Mouse (Mus musculus): Measurements from ENCODE around the gene Fads6.

Fads6 gene

GRCm38 (mm10) chr11:115264862-115265668 lies 32.4 kb downstream of the Fads6 start:
- peak; percentile 54 for DNase-seq (ENCODE audit: low read depth, low spot score)
- Histone ChIP-seq H3K27me3 (ENCODE audit: control insufficient read depth, insufficient read depth, low read length, poor library complexity, severe bottlenecking) (0 out of 2 replicates have a peak, but pooled peaks cover 2% of the 10 kb centered on the region), H3K36me3 (ENCODE audit: control insufficient read depth, insufficient read depth, low read length, poor library complexity, severe bottlenecking) (peaks cover 7% of the 10 kb centered on the region; the same call in 1 of the 2 replicates)

GRCm38 (mm10) chr11:115264136-115264861 lies 33.2 kb downstream of the Fads6 start:
- 0 out of 2 replicates have a peak, but pooled peaks cover 2% of the 10 kb centered on the region for H3K27me3 ChIP-seq (ENCODE audit: control insufficient read depth, insufficient read depth, low read length, poor library complexity, severe bottlenecking)
- DNase-seq (ENCODE audit: low read depth, low spot score): no peak
- H3K36me3 ChIP-seq (ENCODE audit: control insufficient read depth, insufficient read depth, low read length, poor library complexity, severe bottlenecking): peaks cover 6% of the 10 kb centered on the region; the same call in 1 of the 2 replicates

- H3K27me3 ChIP-seq (ENCODE audit: control insufficient read depth, insufficient read depth, low read length, poor library complexity, severe bottlenecking): peaks cover 2% of the 10 kb centered on the region; the same call in 1 of the 2 replicates
- DNase-seq (ENCODE audit: low read depth, low spot score): no peak
- H3K36me3 ChIP-seq (ENCODE audit: control insufficient read depth, insufficient read depth, low read length, poor library complexity, severe bottlenecking): no peaks in the 10 kb centered on the region
Observed at GRCm38 (mm10) chr11:115262954-115263353, 34.5 kb downstream of the Fads6 start.

GRCm38 (mm10) chr11:115259134-115259533 lies 38.3 kb downstream of the Fads6 start:
- no peak for DNase-seq (ENCODE audit: low read depth, low spot score)
- H3K36me3 ChIP-seq (ENCODE audit: control insufficient read depth, insufficient read depth, low read length, poor library complexity, severe bottlenecking): no peaks in the 10 kb centered on the region
- no peaks in the 10 kb centered on the region; the same call in 1 of the 2 replicates for H3K27me3 ChIP-seq (ENCODE audit: control insufficient read depth, insufficient read depth, low read length, poor library complexity, severe bottlenecking)

GRCm38 (mm10) chr11:115257775-115258510 lies 39.5 kb downstream of the Fads6 start:
- no peaks in the 10 kb centered on the region for H3K36me3 ChIP-seq (ENCODE audit: control insufficient read depth, insufficient read depth, low read length, poor library complexity, severe bottlenecking)
- no peaks in the 10 kb centered on the region; the same call in 1 of the 2 replicates for H3K27me3 ChIP-seq (ENCODE audit: control insufficient read depth, insufficient read depth, low read length, poor library complexity, severe bottlenecking)
- DNase-seq (ENCODE audit: low read depth, low spot score): no peak

GRCm38 (mm10) chr11:115251258-115251657 lies 46.2 kb downstream of the Fads6 start:
- no peak for DNase-seq (ENCODE audit: low read depth, low spot score)
- no peaks in the 10 kb centered on the region for H3K36me3 ChIP-seq (ENCODE audit: control insufficient read depth, insufficient read depth, low read length, poor library complexity, severe bottlenecking)

GRCm38 (mm10) chr11:115250405-115251090 lies 46.9 kb downstream of the Fads6 start:
- H3K27me3 ChIP-seq (ENCODE audit: control insufficient read depth, insufficient read depth, low read length, poor library complexity, severe bottlenecking): no peaks in the 10 kb centered on the region
- H3K36me3 ChIP-seq (ENCODE audit: control insufficient read depth, insufficient read depth, low read length, poor library complexity, severe bottlenecking): no peaks in the 10 kb centered on the region
- DNase-seq (ENCODE audit: low read depth, low spot score): no peak

More at GRCm38 (mm10) chr11:115251258-115251657, 46.2 kb downstream of the Fads6 start:
- H3K27me3 ChIP-seq (ENCODE audit: control insufficient read depth, insufficient read depth, low read length, poor library complexity, severe bottlenecking): no peaks in the 10 kb centered on the region

- Histone ChIP-seq H3K36me3 (ENCODE audit: control insufficient read depth, insufficient read depth, low read length, poor library complexity, severe bottlenecking) (no peaks in the 10 kb centered on the region), H3K27me3 (ENCODE audit: control insufficient read depth, insufficient read depth, low read length, poor library complexity, severe bottlenecking) (no peaks in the 10 kb centered on the region)
- no peak for DNase-seq (ENCODE audit: low read depth, low spot score)
Observed at GRCm38 (mm10) chr11:115249721-115250404, 47.6 kb downstream of the Fads6 start.

- H3K36me3 ChIP-seq (ENCODE audit: control insufficient read depth, insufficient read depth, low read length, poor library complexity, severe bottlenecking): no peaks in the 10 kb centered on the region
- DNase-seq (ENCODE audit: low read depth, low spot score): no peak
- no peaks in the 10 kb centered on the region for H3K27me3 ChIP-seq (ENCODE audit: control insufficient read depth, insufficient read depth, low read length, poor library complexity, severe bottlenecking)
Observed at GRCm38 (mm10) chr11:115247945-115248344, 49.5 kb downstream of the Fads6 start.

- no peak for DNase-seq (ENCODE audit: low read depth, low spot score)
- no peaks in the 10 kb centered on the region for H3K27me3 ChIP-seq (ENCODE audit: control insufficient read depth, insufficient read depth, low read length, poor library complexity, severe bottlenecking)
- H3K36me3 ChIP-seq (ENCODE audit: control insufficient read depth, insufficient read depth, low read length, poor library complexity, severe bottlenecking): no peaks in the 10 kb centered on the region
Observed at GRCm38 (mm10) chr11:115247240-115247639, 50.2 kb downstream of the Fads6 start.

- no peak for DNase-seq (ENCODE audit: low read depth, low spot score)
- Histone ChIP-seq H3K27me3 (ENCODE audit: control insufficient read depth, insufficient read depth, low read length, poor library complexity, severe bottlenecking) (no peaks in the 10 kb centered on the region), H3K36me3 (ENCODE audit: control insufficient read depth, insufficient read depth, low read length, poor library complexity, severe bottlenecking) (no peaks in the 10 kb centered on the region)
Observed at GRCm38 (mm10) chr11:115246386-115246785, 51.1 kb downstream of the Fads6 start.

- H3K27me3 ChIP-seq (ENCODE audit: control insufficient read depth, insufficient read depth, low read length, poor library complexity, severe bottlenecking): no peaks in the 10 kb centered on the region
- no peaks in the 10 kb centered on the region for H3K36me3 ChIP-seq (ENCODE audit: control insufficient read depth, insufficient read depth, low read length, poor library complexity, severe bottlenecking)
- no peak for DNase-seq (ENCODE audit: low read depth, low spot score)
Observed at GRCm38 (mm10) chr11:115244840-115245239, 52.6 kb downstream of the Fads6 start.

GRCm38 (mm10) chr11:115243783-115244182 lies 53.7 kb downstream of the Fads6 start:
- no peaks in the 10 kb centered on the region for H3K27me3 ChIP-seq (ENCODE audit: control insufficient read depth, insufficient read depth, low read length, poor library complexity, severe bottlenecking)
- no peaks in the 10 kb centered on the region for H3K36me3 ChIP-seq (ENCODE audit: control insufficient read depth, insufficient read depth, low read length, poor library complexity, severe bottlenecking)
- no peak for DNase-seq (ENCODE audit: low read depth, low spot score)

- no peaks in the 10 kb centered on the region for H3K27me3 ChIP-seq (ENCODE audit: control insufficient read depth, insufficient read depth, low read length, poor library complexity, severe bottlenecking)
- DNase-seq (ENCODE audit: low read depth, low spot score): no peak
- H3K36me3 ChIP-seq (ENCODE audit: control insufficient read depth, insufficient read depth, low read length, poor library complexity, severe bottlenecking): no peaks in the 10 kb centered on the region
Observed at GRCm38 (mm10) chr11:115242746-115243145, 54.7 kb downstream of the Fads6 start.
